Mouse (Mus musculus): ENCODE measurements around the gene Haghl. TPM values are rescaled to one million over a fixed set of nuclear protein-coding genes. Genes with fewer than 3 reads are reported as not detected.

Gene Haghl
- total RNA-seq, 1 experiment from 2014 or later: 49.1 TPM

- ATAC-seq (replicated peaks; ENCODE audit: insufficient number of reproducible peaks, low FRiP score, low TSS enrichment, poor library complexity, severe bottlenecking): no peak
Measured at GRCm38 (mm10) chr17:25794197-25794596, 8.7 kb upstream of the Haghl start.

DNA sequence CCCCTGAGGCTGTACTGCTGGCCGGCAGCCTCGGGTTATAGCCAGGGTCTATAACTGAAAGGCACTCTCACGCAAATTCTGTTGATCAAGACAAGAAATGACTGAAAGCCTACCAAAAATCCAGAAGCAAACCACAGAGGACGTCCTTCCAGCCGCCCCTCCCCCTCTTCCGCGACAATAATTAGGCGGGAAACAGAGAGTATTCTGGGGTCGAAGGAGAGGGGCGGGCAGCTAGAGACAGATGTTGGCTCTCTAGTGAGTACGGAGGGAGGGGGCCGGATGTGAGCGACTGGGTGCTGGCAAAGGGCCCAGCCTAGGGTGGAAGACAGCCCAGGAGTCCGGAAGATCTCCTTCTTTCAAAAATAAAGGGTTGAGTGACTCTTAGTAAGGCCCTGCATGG lies 7.1 kb upstream of the Haghl start, which contains the start of gene Fam173a:
Gene Fam173a (minus strand): TSS at position 287 of the 400 bp plus-strand sequence.
- ATAC-seq (replicated peaks; ENCODE audit: insufficient number of reproducible peaks, low FRiP score, low TSS enrichment, poor library complexity, severe bottlenecking): no peak

DNA sequence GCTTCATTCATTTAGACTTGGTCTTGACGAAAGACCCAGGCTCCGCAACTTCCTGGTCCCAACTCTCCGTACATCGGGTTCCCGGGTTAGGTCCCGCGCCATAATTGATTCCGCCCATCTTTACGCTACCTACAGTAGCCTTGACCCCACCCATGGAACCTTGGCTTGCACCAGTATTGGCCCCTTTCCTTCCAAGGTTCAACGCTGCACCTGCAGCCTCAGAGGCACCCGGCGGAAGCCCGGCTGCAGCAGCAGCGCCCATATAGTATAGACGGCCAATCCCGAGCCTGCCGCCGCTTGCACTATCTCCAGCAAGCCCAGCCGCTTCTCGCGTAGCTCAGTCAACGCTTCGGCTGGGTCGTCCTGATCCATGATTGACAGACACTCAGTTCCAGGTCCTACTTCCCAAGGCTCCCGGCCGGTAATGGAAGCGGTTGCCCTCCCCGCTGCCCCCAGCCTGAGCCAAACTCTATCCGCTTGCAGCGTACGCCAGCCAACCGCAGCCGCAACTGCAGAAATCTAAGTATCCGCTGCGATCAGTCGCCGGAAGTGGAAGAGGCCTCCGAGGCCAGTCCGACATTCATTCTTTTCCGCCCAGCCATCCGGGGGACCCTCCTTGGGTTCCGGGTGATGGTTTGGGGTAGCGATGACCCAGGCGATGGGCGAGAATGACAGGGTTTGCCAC lies 6.5 kb upstream of the Haghl start:
- ATAC-seq (replicated peaks; ENCODE audit: insufficient number of reproducible peaks, low FRiP score, low TSS enrichment, poor library complexity, severe bottlenecking): peak; percentile 76

- no peak for ATAC-seq (replicated peaks; ENCODE audit: insufficient number of reproducible peaks, low FRiP score, low TSS enrichment, poor library complexity, severe bottlenecking)
Measured at GRCm38 (mm10) chr17:25791320-25791842, 5.9 kb upstream of the Haghl start.

GRCm38 (mm10) chr17:25786781-25787504 lies 1.5 kb upstream of the Haghl start:
- ATAC-seq (replicated peaks; ENCODE audit: insufficient number of reproducible peaks, low FRiP score, low TSS enrichment, poor library complexity, severe bottlenecking): no peak

DNA sequence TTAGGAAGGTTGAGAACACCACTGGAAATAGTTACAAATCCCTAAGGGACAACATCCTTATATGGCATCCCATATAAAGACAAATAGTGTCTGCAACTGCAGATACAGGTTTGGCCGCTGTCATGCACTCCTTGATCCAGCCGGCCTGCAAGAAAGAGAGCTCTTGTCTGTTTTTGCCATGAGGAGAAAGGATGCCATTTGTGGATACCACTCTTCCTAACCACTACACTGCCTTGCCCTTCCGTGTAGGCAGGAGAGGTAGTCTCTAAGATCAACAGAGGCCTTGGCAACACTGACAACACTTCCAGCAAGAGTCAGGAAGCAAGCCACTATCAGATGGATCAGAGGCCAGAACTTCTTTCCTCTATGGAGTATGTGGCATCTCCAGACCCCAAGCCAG lies 807 bp upstream of the Haghl start, which contains the start of gene Ccdc78:
Gene Ccdc78 (plus strand): TSS at position 301 of the 400 bp plus-strand sequence.
- ATAC-seq (replicated peaks; ENCODE audit: insufficient number of reproducible peaks, low FRiP score, low TSS enrichment, poor library complexity, severe bottlenecking): no peak

DNA sequence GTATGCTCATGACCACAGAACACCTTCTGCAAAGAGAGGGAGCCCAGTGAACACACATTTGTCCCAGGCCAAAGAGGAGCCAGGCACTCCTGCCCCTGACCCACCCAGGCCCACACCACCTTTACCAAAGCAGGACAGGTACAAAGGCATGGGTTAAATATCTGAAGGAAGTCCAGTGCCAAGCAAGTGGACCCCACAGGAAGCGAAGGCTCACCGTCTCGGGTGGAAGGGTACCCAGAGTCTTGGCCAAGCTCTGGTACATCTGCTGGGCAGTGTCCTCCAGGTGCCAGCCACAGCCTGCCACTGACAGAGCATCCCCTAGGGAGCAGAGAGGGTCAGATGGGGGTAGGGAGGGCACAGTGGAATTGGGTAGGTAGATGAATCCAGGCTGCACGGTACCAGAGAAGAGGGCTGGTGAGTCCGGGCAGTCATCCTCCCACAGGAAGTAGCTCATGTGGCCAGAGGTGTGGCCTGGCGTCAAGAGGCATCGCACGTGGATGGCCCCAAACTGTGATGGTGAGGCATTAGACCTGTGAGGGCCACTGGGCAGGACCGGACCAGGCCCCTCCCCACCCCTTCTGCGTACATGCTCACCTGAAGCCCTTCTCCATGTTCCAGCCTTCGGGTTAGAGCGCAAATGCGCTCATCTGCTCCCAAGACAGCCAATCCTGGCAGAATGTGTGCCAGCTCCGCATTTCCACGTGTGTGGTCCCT lies 1.5 kb downstream of the Haghl start:
- ATAC-seq (replicated peaks; ENCODE audit: insufficient number of reproducible peaks, low FRiP score, low TSS enrichment, poor library complexity, severe bottlenecking): no peak

GRCm38 (mm10) chr17:25783086-25783485 lies 2.4 kb downstream of the Haghl start:
- no peak for ATAC-seq (replicated peaks; ENCODE audit: insufficient number of reproducible peaks, low FRiP score, low TSS enrichment, poor library complexity, severe bottlenecking)

GRCm38 (mm10) chr17:25781339-25781738 lies 4.1 kb downstream of the Haghl start:
- no peak for ATAC-seq (replicated peaks; ENCODE audit: insufficient number of reproducible peaks, low FRiP score, low TSS enrichment, poor library complexity, severe bottlenecking)

DNA sequence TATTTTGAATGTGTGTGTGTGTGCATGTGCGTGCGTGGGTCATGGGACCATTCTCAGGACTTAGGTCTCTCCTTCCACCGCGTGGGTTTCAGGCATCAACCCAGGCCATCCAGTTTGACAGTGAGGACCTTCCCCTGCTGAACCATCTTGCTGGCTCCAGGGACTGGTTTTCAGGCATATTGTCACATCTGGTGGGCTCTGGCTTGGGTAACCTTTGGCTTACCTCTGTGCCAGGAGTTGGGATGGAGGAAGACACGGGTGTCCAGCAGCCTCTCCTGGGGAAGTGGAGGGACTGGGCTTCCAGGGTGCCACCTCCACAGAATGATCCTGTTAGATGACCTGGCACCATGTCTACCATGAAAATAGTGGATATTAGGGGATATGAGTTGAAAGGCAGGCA lies 7.5 kb downstream of the Haghl start:
- ATAC-seq (replicated peaks; ENCODE audit: insufficient number of reproducible peaks, low FRiP score, low TSS enrichment, poor library complexity, severe bottlenecking): no peak

DNA sequence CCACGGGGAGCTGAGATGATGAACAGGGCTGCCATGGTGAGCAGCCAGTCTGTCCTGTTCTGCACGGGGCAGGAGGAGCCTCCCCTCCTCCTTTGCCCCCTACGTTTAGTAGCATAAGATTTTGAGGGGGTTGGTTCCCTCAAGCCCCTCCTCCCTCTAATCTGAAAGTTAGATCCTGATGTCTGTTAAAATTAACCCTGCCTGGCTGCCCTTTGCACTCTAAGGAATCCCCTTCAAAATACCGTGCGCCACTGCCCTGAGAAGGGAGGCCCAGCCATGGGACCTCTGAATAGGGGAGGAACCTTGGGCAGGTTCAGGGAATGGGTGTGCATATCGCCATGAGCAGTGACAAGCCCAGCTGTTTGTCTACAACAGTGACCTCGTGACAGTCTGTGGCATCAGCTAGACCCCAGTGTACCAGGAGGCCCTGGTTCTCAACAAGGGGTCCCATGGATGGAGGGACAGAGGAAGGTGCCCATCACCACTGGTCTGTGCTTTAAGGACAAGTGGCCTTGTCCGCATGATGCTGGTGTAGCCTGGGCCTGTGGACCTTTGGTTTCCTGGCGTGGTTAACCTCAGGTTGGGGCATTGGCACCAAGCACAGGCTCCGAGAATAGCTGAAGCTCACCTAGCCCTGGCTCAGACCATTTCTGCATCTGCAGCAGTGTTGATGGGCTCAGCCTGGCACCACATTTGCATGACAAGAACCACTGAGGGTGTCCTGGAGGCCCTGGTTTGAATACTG lies 10.0 kb downstream of the Haghl start:
- no peak for ATAC-seq (replicated peaks; ENCODE audit: insufficient number of reproducible peaks, low FRiP score, low TSS enrichment, poor library complexity, severe bottlenecking)

- ATAC-seq (replicated peaks; ENCODE audit: insufficient number of reproducible peaks, low FRiP score, low TSS enrichment, poor library complexity, severe bottlenecking): peak; percentile 97
Measured at GRCm38 (mm10) chr17:25773549-25774120, 11.8 kb downstream of the Haghl start, which contains the start of gene Narfl. TSS of gene Narfl (plus strand) at chr17:25773776.

- ATAC-seq (replicated peaks; ENCODE audit: insufficient number of reproducible peaks, low FRiP score, low TSS enrichment, poor library complexity, severe bottlenecking): no peak
Measured at GRCm38 (mm10) chr17:25769331-25769730, 16.1 kb downstream of the Haghl start.

GRCm38 (mm10) chr17:25765886-25766285 lies 19.6 kb downstream of the Haghl start:
- no peak for ATAC-seq (replicated peaks; ENCODE audit: insufficient number of reproducible peaks, low FRiP score, low TSS enrichment, poor library complexity, severe bottlenecking)

DNA sequence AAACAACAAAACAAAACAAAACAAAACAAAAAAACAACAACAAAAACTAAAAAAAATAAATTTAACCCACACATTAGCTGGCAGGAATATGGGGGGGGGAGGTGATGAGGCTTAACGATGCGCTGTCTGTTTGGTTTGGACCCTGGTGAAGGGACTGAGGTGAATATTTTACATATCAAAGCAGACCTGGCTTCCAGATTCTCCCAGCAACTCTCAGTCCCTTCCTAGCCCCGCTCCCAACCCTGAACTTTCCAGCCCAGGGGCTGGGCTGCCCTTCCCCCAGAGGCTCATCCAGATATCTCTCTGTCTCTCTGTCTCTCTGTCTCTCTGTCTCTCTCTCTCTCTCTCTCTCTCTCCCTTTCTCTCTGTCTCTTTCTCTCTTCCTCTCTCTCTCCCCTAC lies 22.9 kb downstream of the Haghl start:
- no peak for ATAC-seq (replicated peaks; ENCODE audit: insufficient number of reproducible peaks, low FRiP score, low TSS enrichment, poor library complexity, severe bottlenecking)

- ATAC-seq (replicated peaks; ENCODE audit: insufficient number of reproducible peaks, low FRiP score, low TSS enrichment, poor library complexity, severe bottlenecking): no peak
Measured at GRCm38 (mm10) chr17:25761561-25761970, 23.9 kb downstream of the Haghl start.

- ATAC-seq (replicated peaks; ENCODE audit: insufficient number of reproducible peaks, low FRiP score, low TSS enrichment, poor library complexity, severe bottlenecking): no peak
Measured at GRCm38 (mm10) chr17:25760148-25760547, 25.3 kb downstream of the Haghl start.

DNA sequence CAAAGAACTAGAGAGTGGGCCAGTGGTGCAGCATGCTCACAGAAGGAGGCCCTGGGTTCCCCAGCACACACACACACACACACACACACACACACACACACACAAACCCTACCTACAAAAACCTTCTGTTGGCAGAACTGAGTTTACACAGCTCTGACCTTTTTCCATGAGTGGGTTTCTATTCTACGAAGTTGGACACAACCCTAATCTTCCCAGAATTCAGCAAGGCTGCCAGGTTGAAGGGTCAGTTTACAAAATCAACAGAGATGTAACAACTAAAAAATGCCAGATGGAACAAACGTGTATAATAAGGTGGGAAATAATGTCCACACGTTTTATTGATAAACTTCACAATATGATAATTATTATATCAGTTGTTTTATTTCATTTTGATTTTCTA lies 27.8 kb downstream of the Haghl start:
- no peak for ATAC-seq (replicated peaks; ENCODE audit: insufficient number of reproducible peaks, low FRiP score, low TSS enrichment, poor library complexity, severe bottlenecking)
